Comparison of ENCODE assay signal across 8 mouse cellular contexts in genomic region chr17:12118131-12118530, GRCm38 (mm10). TPM values are rescaled to one million over a fixed set of nuclear protein-coding genes. Genes with fewer than 3 reads are reported as not detected.
DNase-seq lines count a peak whose midpoint lies in the region; ATAC-seq and TF ChIP-seq lines count a peak whose summit lies in the region.

No protein-coding gene starts in this region.

- H3K27ac ChIP-seq in embryonic facial prominence, embryonic 11.5 days (replicated peaks; ENCODE audit: low read depth, low read length): peak overlapping the region; percentile 96
- no peak overlapping the region for H3K27ac ChIP-seq in intestine, embryonic 15.5 days
- H3K27ac ChIP-seq in lung, postnatal 0 days (ENCODE audit: low read length): no peak overlapping the region

- peak; percentile 21 for DNase-seq in lung, adult 2 months
- no peak for DNase-seq in lung, adult 18-20 months
- DNase-seq in embryonic facial prominence, embryonic 11.5 days (ENCODE audit: low spot score): peak; percentile 25
- no peak for DNase-seq in lung, postnatal 0 days (ENCODE audit: low spot score)
- peak; percentile 6 to 11 for DNase-seq in thymus, postnatal 10 days (ENCODE audit: low spot score in 2 of 2)
- DNase-seq in urinary bladder, postnatal 4 days (ENCODE audit: low spot score in 2 of 2): no peak
- DNase-seq in frontal cortex, postnatal 36 days (ENCODE audit: low spot score in 2 of 2): no peak

- TF ChIP-seq EP300 in lung, postnatal 0 days (IDR thresholded peaks at IDR 0.05): no peak

- no peaks in the 10 kb centered on the region for H3K27me3 ChIP-seq in embryonic facial prominence, embryonic 11.5 days (ENCODE audit: control insufficient read depth, insufficient read depth, low read length)
- no peaks in the 10 kb centered on the region for H3K27me3 ChIP-seq in intestine, embryonic 15.5 days (replicated peaks)
- H3K27me3 ChIP-seq in lung, postnatal 0 days (replicated peaks; ENCODE audit: insufficient read depth, low read length): no peaks in the 10 kb centered on the region

- peak overlapping the region; percentile 92 for H3K4me3 ChIP-seq in lung, adult 2 months (replicated peaks; ENCODE audit: extremely low read depth, low read depth, low read length)
- peak overlapping the region; percentile 64 for H3K4me3 ChIP-seq in embryonic facial prominence, embryonic 11.5 days (ENCODE audit: low read depth, low read length)
- H3K4me3 ChIP-seq in intestine, embryonic 15.5 days (replicated peaks): peak overlapping the region; percentile 63
- peak overlapping the region; percentile 47 for H3K4me3 ChIP-seq in lung, postnatal 0 days (ENCODE audit: low read depth, low read length)

- TF ChIP-seq POLR2A in lung, adult 2 months (IDR thresholded peaks at IDR 0.05; ENCODE audit: borderline replicate concordance, extremely low read depth, low read depth, low read length): no peak

- TF ChIP-seq CTCF in lung, adult 2 months (IDR thresholded peaks at IDR 0.05; ENCODE audit: insufficient read depth, low read length): no peak
- TF ChIP-seq CTCF in lung, postnatal 0 days (IDR thresholded peaks at IDR 0.05): no peak

- H3K9ac ChIP-seq in embryonic facial prominence, embryonic 11.5 days (replicated peaks; ENCODE audit: low read length): peak overlapping the region; percentile 82
- H3K9ac ChIP-seq in intestine, embryonic 15.5 days: peak overlapping the region; percentile 65
- 0 out of 2 replicates have a peak overlapping the region, but pooled peaks have one; percentile 41 for H3K9ac ChIP-seq in lung, postnatal 0 days (replicated peaks; ENCODE audit: low read depth)

- ATAC-seq in embryonic facial prominence, embryonic 11.5 days (replicated peaks; ENCODE audit: insufficient number of reproducible peaks, low FRiP score, low TSS enrichment, low read depth): no peak
- peak; percentile 16; the same call in 1 of the 2 replicates for ATAC-seq in intestine, embryonic 15.5 days
- no peak for ATAC-seq in lung, postnatal 0 days

- peak overlapping the region; percentile 87 for H3K4me2 ChIP-seq in embryonic facial prominence, embryonic 11.5 days (ENCODE audit: low read depth, low read length)
- H3K4me2 ChIP-seq in intestine, embryonic 15.5 days (replicated peaks): peak overlapping the region; percentile 94
- peak overlapping the region; percentile 91 for H3K4me2 ChIP-seq in lung, postnatal 0 days (replicated peaks; ENCODE audit: low read depth, low read length)

- 5% methylated on average over 9 of the region's 9 CpGs for WGBS in lung, adult 2 months
- 7% methylated on average over 9 of the region's 9 CpGs for WGBS in embryonic facial prominence, embryonic 11.5 days
- 4% methylated on average over 9 of the region's 9 CpGs for WGBS in intestine, embryonic 15.5 days
- WGBS in lung, postnatal 0 days: 2% methylated on average over 9 of the region's 9 CpGs

- H3K9me3 ChIP-seq in embryonic facial prominence, embryonic 11.5 days (replicated peaks; ENCODE audit: control insufficient read depth, low read length): no peaks in the 10 kb centered on the region
- H3K9me3 ChIP-seq in intestine, embryonic 15.5 days: no peaks in the 10 kb centered on the region
- H3K9me3 ChIP-seq in lung, postnatal 0 days (ENCODE audit: low read length): no peaks in the 10 kb centered on the region

- no peaks in the 10 kb centered on the region for H3K36me3 ChIP-seq in embryonic facial prominence, embryonic 11.5 days (replicated peaks; ENCODE audit: control insufficient read depth, insufficient read depth, low read depth, low read length)
- H3K36me3 ChIP-seq in intestine, embryonic 15.5 days: no peaks in the 10 kb centered on the region
- no peaks in the 10 kb centered on the region for H3K36me3 ChIP-seq in lung, postnatal 0 days (ENCODE audit: insufficient read depth, low read length)

- H3K4me1 ChIP-seq in lung, adult 2 months (ENCODE audit: control insufficient read depth, insufficient read depth, low read length): peaks cover 8% of the 10 kb centered on the region; the same call in 1 of the 2 replicates
- H3K4me1 ChIP-seq in embryonic facial prominence, embryonic 11.5 days (ENCODE audit: control insufficient read depth, insufficient read depth, low read length): no peaks in the 10 kb centered on the region
- H3K4me1 ChIP-seq in intestine, embryonic 15.5 days (replicated peaks): peaks cover 6% of the 10 kb centered on the region; the same call in 1 of the 2 replicates
- no peaks in the 10 kb centered on the region for H3K4me1 ChIP-seq in lung, postnatal 0 days (ENCODE audit: insufficient read depth, low read depth, low read length)

RNA-seq across cellular contexts. Expression of gene Agpat4, which starts 0.4 kb away (rescaled TPM):
- 40.1 and 50.7 TPM in 2 replicates for polyA plus RNA-seq in lung, adult 2 months (2012; rRNA removed)
- 17.5 and 21.0 TPM in 2 replicates for polyA plus RNA-seq in embryonic facial prominence, embryonic 11.5 days (2014; fragmentation: Nextera tagmentation; extraction: Ambion mirVana)
- 19.6 and 20.2 TPM in 2 replicates for polyA plus RNA-seq in intestine, embryonic 15.5 days (2015; fragmentation: Nextera tagmentation; extraction: Ambion mirVana)
- 58.2 and 66.2 TPM in 2 replicates for polyA plus RNA-seq in lung, postnatal 0 days (2015; fragmentation: Nextera tagmentation; extraction: Ambion mirVana)

Comparison
In these comparisons a context has a peak if more than half of its experiments do, and no peak if none do; other contexts are left out.
1. DNase-seq: peak in lung, adult 2 months (single experiment), embryonic facial prominence, embryonic 11.5 days (single experiment) and thymus, postnatal 10 days (2 of 2); none in lung, adult 18-20 months (0 of 2), lung, postnatal 0 days (single experiment), urinary bladder, postnatal 4 days (0 of 2) and frontal cortex, postnatal 36 days (0 of 2).
2. Peak in every context shown above with its lines, with median percentiles within 50 percentile points of each other: H3K4me3 ChIP-seq, H3K4me2 ChIP-seq and H3K9ac ChIP-seq.